Mouse (Mus musculus) bone marrow macrophage, adult 2 months (primary cell): ENCODE results near the gene Ccdc57.

Source experiments
- CTCF ChIP-seq: IDR thresholded peaks from 2 replicates; pipeline ENCODE4 v1.5.1; 2012; ENCODE audit warnings: low read depth, mild to moderate bottlenecking, low read length, moderate library complexity
- POLR2A ChIP-seq: IDR thresholded peaks from 2 replicates; pipeline ENCODE4 v1.6.1; 2012; ENCODE audit warnings: mild to moderate bottlenecking, low read depth, low read length, borderline replicate concordance

DNA sequence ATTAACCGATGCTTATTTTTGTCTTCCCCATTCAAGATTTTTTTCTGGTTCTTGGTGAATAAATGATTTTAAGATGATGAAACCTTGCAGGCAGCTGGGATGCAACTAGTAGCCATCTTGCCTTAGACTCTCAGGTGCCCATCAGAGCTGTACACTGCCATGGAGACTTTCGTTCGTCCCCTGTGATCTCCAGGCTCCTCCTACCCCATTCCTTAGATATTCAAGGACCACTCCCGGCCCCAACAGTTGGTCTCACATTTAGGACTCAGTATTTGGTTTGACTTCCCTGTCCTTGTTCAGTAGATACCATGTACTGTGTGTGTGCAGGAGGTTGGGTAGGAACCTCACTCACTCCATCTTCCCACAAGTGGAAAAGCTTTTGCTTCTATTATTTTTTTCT, 127.9 kb downstream of the Ccdc57 start:
- TF ChIP-seq POLR2A: no peak
- TF ChIP-seq CTCF: no peak
